Mouse (Mus musculus) erythroblast, embryonic 14.5 days (primary cell): ENCODE results near the gene Oxnad1.

Experiments used
- GATA1 ChIP-seq: IDR thresholded peaks from 2 replicates; pipeline ENCODE4 v1.6.1; 2012; ENCODE audit warnings: low read length, inconsistent platforms, mixed read lengths
- TAL1 ChIP-seq: IDR thresholded peaks from 3 replicates; pipeline ENCODE4 v1.6.1; 2012; ENCODE audit warnings: low read length, inconsistent platforms, mixed read lengths

DNA sequence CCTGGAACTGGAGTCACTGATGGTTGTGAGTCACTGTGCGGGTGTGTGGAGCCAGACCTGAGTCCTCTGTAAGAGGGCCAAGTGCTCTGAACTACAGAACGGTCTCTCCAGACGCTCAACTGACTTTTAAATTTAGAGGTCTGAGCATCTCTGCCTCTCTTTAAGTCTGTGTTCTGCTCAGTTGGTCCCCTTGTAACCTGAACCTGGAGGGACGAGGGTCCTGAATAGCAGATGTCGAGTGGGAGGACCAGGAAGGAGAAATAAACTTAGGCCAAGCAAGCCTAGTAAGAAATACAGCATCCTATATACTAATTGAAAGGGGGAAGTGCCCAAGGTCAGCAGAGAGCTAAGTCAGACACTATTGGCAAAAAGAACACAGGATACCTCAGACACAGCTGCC, 11.6 kb downstream of the Oxnad1 start:
- no peak for TF ChIP-seq GATA1
- no peak for TF ChIP-seq TAL1
